Mouse (Mus musculus) embryonic facial prominence, embryonic 12.5 days (tissue): ENCODE data around the gene Il9r. TPM values are rescaled to one million over a fixed set of nuclear protein-coding genes. Genes with fewer than 3 reads are reported as not detected.
"Not testable (repeated sequence)": the region's sequence is repeated elsewhere in the genome, so short reads cannot be mapped to it uniquely, and the experiment has no call there.

Source experiments
- ATAC-seq: fragments of 200-750 bp; cut with Nextera tagmentation; 2 replicates; pipeline ENCODE4 v1.8.0; 2017; ENCODE audit not compliant: insufficient number of reproducible peaks, insufficient read depth, low FRiP score, low TSS enrichment
- H3K27ac ChIP-seq: fragments of 300-500 bp; sonication (generic); 2 replicates; pipeline ENCODE4 v1.5.1; 2016; ENCODE audit warnings: mild to moderate bottlenecking
- H3K27me3 ChIP-seq: fragments of 300-500 bp; sonication (generic); 2 replicates; pipeline ENCODE4 v1.6.1; 2016; ENCODE audit warnings: mild to moderate bottlenecking, moderate library complexity
- H3K36me3 ChIP-seq: fragments of 300-500 bp; sonication (generic); 2 replicates; pipeline ENCODE4 v1.6.1; 2016; ENCODE audit warnings: mild to moderate bottlenecking
- H3K4me1 ChIP-seq: fragments of 300-500 bp; sonication (generic); 2 replicates; pipeline ENCODE4 v1.6.1; 2016
- H3K4me2 ChIP-seq: fragments of 300-500 bp; sonication (generic); replicated peaks from 2 replicates; pipeline ENCODE4 v1.6.1; 2016; ENCODE audit warnings: mild to moderate bottlenecking, moderate library complexity
- H3K4me3 ChIP-seq: fragments of 300-500 bp; sonication (generic); 2 replicates; pipeline ENCODE4 v1.5.1; 2016; ENCODE audit warnings: mild to moderate bottlenecking
- H3K9ac ChIP-seq: fragments of 300-500 bp; sonication (generic); 2 replicates; pipeline ENCODE4 v1.6.1; 2016; ENCODE audit warnings: mild to moderate bottlenecking, moderate library complexity
- H3K9me3 ChIP-seq: fragments of 300-500 bp; sonication (generic); 2 replicates; pipeline ENCODE4 v1.6.1; 2016; ENCODE audit warnings: mild to moderate bottlenecking, moderate library complexity
- WGBS: fragments of 180-500 bp; shearing (Covaris S2); methylation state at CpG from one replicate; pipeline ENCODE4 v1.1.7; 2016; 5-methylcytosine and 5-hydroxymethylcytosine counted together
- polyA plus RNA-seq: library from polyadenylated mRNA; unstranded; fragments of >200 nt; fragmentation: Nextera tagmentation; extraction: Ambion mirVana; gene quantifications from 2 replicates; pipeline ENCODE4 v1.2.1, GENCODE M21; 2016

Gene Il9r
- polyA plus RNA-seq, 1 experiment from 2014 or later = not detected

GRCm38 (mm10) chr11:32218501-32219050, 18.5 kb upstream of the Il9r start:
- ATAC-seq = no peak
- H3K4me2 ChIP-seq = peak overlapping the region; percentile 15; the same call in 1 of the 2 replicates

GRCm38 (mm10) chr11:32216851-32217250, 16.8 kb upstream of the Il9r start:
- H3K27ac ChIP-seq = no peak overlapping the region
- no peak for ATAC-seq
- H3K27me3 ChIP-seq = no peaks in the 10 kb centered on the region
- no peak overlapping the region for H3K4me2 ChIP-seq
- 25% methylated on average over 8 of the region's 8 CpGs for WGBS
- H3K4me3 ChIP-seq = no peak overlapping the region
- no peak overlapping the region for H3K9ac ChIP-seq
- no peaks in the 10 kb centered on the region for H3K9me3 ChIP-seq
- H3K4me1 ChIP-seq = peaks cover 35% of the 10 kb centered on the region
- peaks cover 35% of the 10 kb centered on the region for H3K36me3 ChIP-seq

More at GRCm38 (mm10) chr11:32218501-32219050, 18.5 kb upstream of the Il9r start:
- H3K9ac ChIP-seq = no peak overlapping the region; the same call in 1 of the 2 replicates
- H3K27ac ChIP-seq = peak overlapping the region; percentile 69
- H3K36me3 ChIP-seq = peaks cover 17% of the 10 kb centered on the region
- no peaks in the 10 kb centered on the region for H3K9me3 ChIP-seq
- WGBS = 43% methylated on average over 6 of the region's 6 CpGs
- peaks cover 47% of the 10 kb centered on the region for H3K4me1 ChIP-seq
- peaks cover 4% of the 10 kb centered on the region; the same call in 1 of the 2 replicates for H3K27me3 ChIP-seq
- no peak overlapping the region for H3K4me3 ChIP-seq

- no peak overlapping the region for H3K9ac ChIP-seq
- H3K9me3 ChIP-seq = no peaks in the 10 kb centered on the region
- peaks cover 46% of the 10 kb centered on the region for H3K36me3 ChIP-seq
- H3K4me3 ChIP-seq = no peak overlapping the region
- peaks cover 29% of the 10 kb centered on the region for H3K4me1 ChIP-seq
- H3K27ac ChIP-seq = no peak overlapping the region
- ATAC-seq = no peak
- no peak overlapping the region for H3K4me2 ChIP-seq
- H3K27me3 ChIP-seq = no peaks in the 10 kb centered on the region
- WGBS = 91% methylated on average over 18 of the region's 18 CpGs
These were observed 15.5 kb upstream of the Il9r start for GRCm38 (mm10) chr11:32215372-32216162.

DNA sequence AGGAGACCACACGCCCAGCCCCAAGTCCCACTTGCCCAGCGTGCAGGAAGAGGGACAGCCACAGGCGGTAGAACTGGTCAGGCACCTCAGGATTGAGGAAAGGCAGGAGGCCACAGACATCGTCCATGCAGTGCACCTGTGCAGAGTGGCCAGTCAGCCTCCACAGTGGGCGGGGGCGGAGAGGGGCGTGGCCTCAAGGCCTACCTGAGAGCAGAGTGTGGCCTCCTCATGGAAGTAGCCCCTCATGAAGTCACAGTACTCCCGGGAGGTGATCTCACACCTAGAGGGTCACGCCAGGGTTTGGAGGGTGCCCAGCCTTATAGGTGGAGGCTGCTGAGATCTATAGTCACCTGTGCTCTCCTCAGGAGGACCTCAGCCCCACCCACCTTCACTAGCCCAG, 10.5 kb upstream of the Il9r start:
- ATAC-seq = no peak
- WGBS = 84% methylated on average over 9 of the region's 9 CpGs
- peaks cover 79% of the 10 kb centered on the region for H3K36me3 ChIP-seq

GRCm38 (mm10) chr11:32205058-32205873, 5.2 kb upstream of the Il9r start, which contains the start of gene Snrnp25:
Gene Snrnp25, plus strand, starts transcription at chr11:32205415.
- Histone ChIP-seq H3K27ac (peak within 1 kb of the TSS; percentile 69), H3K4me1 (peaks cover 8% of the 10 kb centered on the region; the same call in 1 of the 2 replicates), H3K4me2 (peak within 1 kb of the TSS; percentile 69), H3K36me3 (peaks cover 30% of the 10 kb centered on the region), H3K4me3 (peak within 1 kb of the TSS; percentile 67), H3K9ac (peak within 1 kb of the TSS; percentile 69), H3K27me3 (no peaks in the 10 kb centered on the region), H3K9me3 (no peaks in the 10 kb centered on the region)
- ATAC-seq = peak; percentile 100
- WGBS = under 1% methylated on average over 52 of the region's 52 CpGs

More for the DNA sequence above, 10.5 kb upstream of the Il9r start:
- 0 out of 2 replicates have a peak, but pooled peaks cover 3% of the 10 kb centered on the region for H3K4me1 ChIP-seq
- no peak overlapping the region for H3K4me3 ChIP-seq
- H3K9me3 ChIP-seq = no peaks in the 10 kb centered on the region
- H3K4me2 ChIP-seq = no peak overlapping the region
- no peak overlapping the region for H3K9ac ChIP-seq
- no peaks in the 10 kb centered on the region for H3K27me3 ChIP-seq
- H3K27ac ChIP-seq = no peak overlapping the region

GRCm38 (mm10) chr11:32201922-32202685, 2.0 kb upstream of the Il9r start:
- Histone ChIP-seq H3K9me3 (no peaks in the 10 kb centered on the region), H3K27me3 (no peaks in the 10 kb centered on the region), H3K9ac (no peak overlapping the region), H3K36me3 (no peaks in the 10 kb centered on the region), H3K27ac (no peak overlapping the region), H3K4me1 (peaks cover 11% of the 10 kb centered on the region; the same call in 1 of the 2 replicates), H3K4me2 (no peak overlapping the region), H3K4me3 (no peak overlapping the region)
- 79% methylated on average over 11 of the region's 11 CpGs for WGBS
- no peak for ATAC-seq

GRCm38 (mm10) chr11:32200992-32201391, 913 bp upstream of the Il9r start:
- peaks cover 11% of the 10 kb centered on the region; the same call in 1 of the 2 replicates for H3K4me1 ChIP-seq
- not testable (repeated sequence) for H3K4me2 ChIP-seq, H3K36me3 ChIP-seq, H3K9ac ChIP-seq, H3K4me3 ChIP-seq, H3K9me3 ChIP-seq, H3K27me3 ChIP-seq, H3K27ac ChIP-seq, ATAC-seq
- WGBS = 59% methylated on average over 1 of the region's 1 CpGs

DNA sequence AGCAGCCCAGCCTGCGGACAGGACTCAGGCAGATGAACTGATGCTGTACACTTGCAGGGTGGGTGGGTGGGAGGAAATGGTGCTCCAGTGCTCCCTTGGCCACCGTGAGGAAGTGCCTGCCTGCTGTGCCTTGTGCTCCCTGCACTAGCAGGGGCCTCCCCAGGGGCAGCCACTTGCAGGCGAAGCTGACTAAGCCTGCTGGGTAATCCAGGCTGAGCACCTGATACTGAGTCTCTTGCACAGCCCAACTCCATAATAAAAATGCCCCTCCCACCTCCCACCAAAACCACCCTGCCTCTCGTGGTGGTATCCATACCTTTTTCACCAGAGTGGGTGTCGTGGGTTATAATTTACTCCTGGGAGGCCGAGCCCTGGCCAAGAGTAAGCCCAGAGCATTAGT, 849 bp downstream of the Il9r start:
- H3K9me3 ChIP-seq = no peaks in the 10 kb centered on the region
- H3K4me2 ChIP-seq = no peak overlapping the region
- H3K4me1 ChIP-seq = 0 out of 2 replicates have a peak, but pooled peaks cover 3% of the 10 kb centered on the region
- no peaks in the 10 kb centered on the region for H3K36me3 ChIP-seq
- ATAC-seq = no peak
- no peak overlapping the region for H3K4me3 ChIP-seq
- no peak overlapping the region for H3K27ac ChIP-seq
- WGBS = 42% methylated on average over 6 of the region's 6 CpGs
- 0 out of 2 replicates have a peak overlapping the region, but pooled peaks have one; percentile 10 for H3K9ac ChIP-seq
- H3K27me3 ChIP-seq = 0 out of 2 replicates have a peak, but pooled peaks cover 3% of the 10 kb centered on the region

DNA sequence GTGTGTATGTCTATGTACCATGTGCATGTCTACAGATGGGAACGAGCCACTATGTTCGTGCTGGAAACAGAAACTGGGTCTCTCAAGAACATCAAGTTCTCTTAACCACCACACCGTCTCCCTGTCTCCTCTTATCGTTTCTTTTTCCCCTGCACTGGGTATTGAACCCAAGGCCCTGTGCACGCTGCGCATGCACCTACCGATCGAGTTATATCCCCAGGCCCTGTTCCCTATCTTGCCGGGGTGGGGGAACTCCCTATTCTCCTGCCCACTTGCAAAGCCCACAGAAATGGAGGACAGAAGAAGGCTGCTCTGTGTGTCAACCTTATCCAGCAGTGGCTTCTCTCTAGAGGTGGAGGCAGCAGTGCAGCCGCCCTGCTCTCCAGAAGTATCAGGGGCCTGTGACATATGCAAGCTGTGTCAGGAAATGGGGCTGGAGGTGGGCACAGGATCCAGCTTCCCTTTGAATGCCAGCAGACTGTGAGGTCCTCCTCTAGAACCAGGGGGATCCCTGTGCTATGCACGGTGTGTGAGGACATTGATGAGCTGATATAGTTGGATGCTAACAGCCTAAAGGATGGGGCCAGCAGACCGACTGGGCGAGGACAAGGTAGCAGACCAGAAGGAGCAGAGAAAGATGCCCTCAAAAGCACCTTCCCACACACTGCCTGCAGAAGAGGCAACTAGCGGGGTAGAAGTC, 1.7 kb downstream of the Il9r start:
- H3K9ac ChIP-seq = no peak overlapping the region
- H3K4me3 ChIP-seq = no peak overlapping the region
- H3K36me3 ChIP-seq = no peaks in the 10 kb centered on the region
- H3K4me1 ChIP-seq = 0 out of 2 replicates have a peak, but pooled peaks cover 3% of the 10 kb centered on the region
- no peak for ATAC-seq
- no peak overlapping the region for H3K4me2 ChIP-seq
- no peaks in the 10 kb centered on the region for H3K9me3 ChIP-seq
- WGBS = 67% methylated on average over 14 of the region's 14 CpGs
- H3K27me3 ChIP-seq = 0 out of 2 replicates have a peak, but pooled peaks cover 3% of the 10 kb centered on the region
- no peak overlapping the region for H3K27ac ChIP-seq

DNA sequence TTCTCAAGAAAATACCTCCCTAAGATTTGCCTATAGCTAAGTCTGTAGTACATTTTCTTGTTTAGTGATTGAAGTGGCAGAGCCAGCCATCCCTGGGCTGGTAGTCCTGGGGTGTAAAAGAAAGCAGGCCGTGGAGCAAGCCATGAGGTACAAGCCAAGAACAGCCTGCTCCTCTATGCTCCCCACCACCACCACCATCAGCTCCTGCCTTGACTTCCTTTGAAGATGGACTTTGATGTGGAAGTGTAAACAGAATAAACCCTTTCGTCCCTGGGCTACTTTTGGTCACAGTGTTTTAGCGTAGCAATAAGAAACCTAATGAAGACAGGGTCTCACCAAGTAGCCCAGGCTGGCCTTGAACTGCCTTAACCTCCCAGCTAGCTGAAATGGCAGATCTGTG, 2.3 kb downstream of the Il9r start:
- no peaks in the 10 kb centered on the region for H3K36me3 ChIP-seq
- ATAC-seq = no peak
- H3K27ac ChIP-seq = no peak overlapping the region
- no peak overlapping the region for H3K4me3 ChIP-seq
- no peak overlapping the region for H3K4me2 ChIP-seq
- WGBS = 50% methylated on average over 3 of the region's 3 CpGs
- H3K9ac ChIP-seq = no peak overlapping the region
- no peaks in the 10 kb centered on the region for H3K9me3 ChIP-seq
- H3K27me3 ChIP-seq = 0 out of 2 replicates have a peak, but pooled peaks cover 3% of the 10 kb centered on the region
- 0 out of 2 replicates have a peak, but pooled peaks cover 3% of the 10 kb centered on the region for H3K4me1 ChIP-seq
